Mouse (Mus musculus): ENCODE measurements at regions not wholly inside any gene's neighbourhood (a gene's known extent, or its start where the extent isn't known, plus 50 kb on each side); places are given as distances from the start of the nearest gene placed in this dataset.

- ATAC-seq (replicated peaks; ENCODE audit: low read depth, poor library complexity, severe bottlenecking), result no peak
Measured at GRCm38 (mm10) chr5:119133378-119133777, 537.1 kb upstream of the Tbx3 start.

- ATAC-seq (replicated peaks; ENCODE audit: low read depth, poor library complexity, severe bottlenecking), result no peak
Measured at GRCm38 (mm10) chr5:119136916-119137315, 533.6 kb upstream of the Tbx3 start.

- no peak for ATAC-seq (replicated peaks; ENCODE audit: low read depth, poor library complexity, severe bottlenecking)
Measured at GRCm38 (mm10) chr5:119137409-119137808, 533.1 kb upstream of the Tbx3 start.

GRCm38 (mm10) chr5:119137821-119138221, 532.6 kb upstream of the Tbx3 start:
- no peak for ATAC-seq (replicated peaks; ENCODE audit: low read depth, poor library complexity, severe bottlenecking)

GRCm38 (mm10) chr5:119138293-119138692, 532.2 kb upstream of the Tbx3 start:
- ATAC-seq (replicated peaks; ENCODE audit: low read depth, poor library complexity, severe bottlenecking), result no peak

- no peak for ATAC-seq (replicated peaks; ENCODE audit: low read depth, poor library complexity, severe bottlenecking)
Measured at GRCm38 (mm10) chr5:119139336-119139735, 531.1 kb upstream of the Tbx3 start.

- ATAC-seq (replicated peaks; ENCODE audit: low read depth, poor library complexity, severe bottlenecking), result no peak
Measured at GRCm38 (mm10) chr5:119139816-119140215, 530.7 kb upstream of the Tbx3 start.

GRCm38 (mm10) chr5:119143411-119143810, 527.1 kb upstream of the Tbx3 start:
- ATAC-seq (replicated peaks; ENCODE audit: low read depth, poor library complexity, severe bottlenecking), result no peak

GRCm38 (mm10) chr5:119149389-119150185, 520.9 kb upstream of the Tbx3 start:
- no peak for ATAC-seq (replicated peaks; ENCODE audit: low read depth, poor library complexity, severe bottlenecking)

GRCm38 (mm10) chr5:119153086-119153485, 517.4 kb upstream of the Tbx3 start:
- ATAC-seq (replicated peaks; ENCODE audit: low read depth, poor library complexity, severe bottlenecking), result no peak

GRCm38 (mm10) chr5:119156638-119157037, 513.8 kb upstream of the Tbx3 start:
- no peak for ATAC-seq (replicated peaks; ENCODE audit: low read depth, poor library complexity, severe bottlenecking)

GRCm38 (mm10) chr5:119158171-119158570, 512.3 kb upstream of the Tbx3 start:
- ATAC-seq (replicated peaks; ENCODE audit: low read depth, poor library complexity, severe bottlenecking), result no peak

GRCm38 (mm10) chr5:119162132-119162675, 508.3 kb upstream of the Tbx3 start:
- ATAC-seq (replicated peaks; ENCODE audit: low read depth, poor library complexity, severe bottlenecking), result no peak

- no peak for ATAC-seq (replicated peaks; ENCODE audit: low read depth, poor library complexity, severe bottlenecking)
Measured at GRCm38 (mm10) chr5:119167718-119168117, 502.8 kb upstream of the Tbx3 start.

- no peak for ATAC-seq (replicated peaks; ENCODE audit: low read depth, poor library complexity, severe bottlenecking)
Measured at GRCm38 (mm10) chr5:119169274-119169673, 501.2 kb upstream of the Tbx3 start.

- ATAC-seq (replicated peaks; ENCODE audit: low read depth, poor library complexity, severe bottlenecking), result no peak
Measured at GRCm38 (mm10) chr5:119171626-119172025, 498.8 kb upstream of the Tbx3 start.

GRCm38 (mm10) chr5:119178805-119179204, 491.7 kb upstream of the Tbx3 start:
- ATAC-seq (replicated peaks; ENCODE audit: low read depth, poor library complexity, severe bottlenecking), result no peak

GRCm38 (mm10) chr5:119183545-119184047, 486.9 kb upstream of the Tbx3 start:
- ATAC-seq (replicated peaks; ENCODE audit: low read depth, poor library complexity, severe bottlenecking), result no peak

- ATAC-seq (replicated peaks; ENCODE audit: low read depth, poor library complexity, severe bottlenecking), result no peak
Measured at GRCm38 (mm10) chr5:119186611-119187010, 483.9 kb upstream of the Tbx3 start.

- no peak for ATAC-seq (replicated peaks; ENCODE audit: low read depth, poor library complexity, severe bottlenecking)
Measured at GRCm38 (mm10) chr5:119188476-119188875, 482.0 kb upstream of the Tbx3 start.

Data from common myeloid progenitor, adult 5-6 weeks (primary cell).